Mouse (Mus musculus): ENCODE measurements at regions not wholly inside any gene's neighbourhood (a gene's known extent, or its start where the extent isn't known, plus 50 kb on each side); places are given as distances from the start of the nearest gene placed in this dataset.

- no peak overlapping the region for H3K4me3 ChIP-seq (replicated peaks)
- WGBS, result 5% methylated on average over 13 of the region's 13 CpGs
- peak; percentile 52; the same call in 1 of the 2 replicates for ATAC-seq (replicated peaks; ENCODE audit: low FRiP score)
- H3K9me3 ChIP-seq (replicated peaks), result no peaks in the 10 kb centered on the region
- 0 out of 2 replicates have a peak overlapping the region, but pooled peaks have one; percentile 9 for H3K4me2 ChIP-seq
- no peak overlapping the region for H3K27ac ChIP-seq
- H3K36me3 ChIP-seq, result no peaks in the 10 kb centered on the region
- H3K27me3 ChIP-seq, result no peaks in the 10 kb centered on the region
- H3K4me1 ChIP-seq, result peaks cover 5% of the 10 kb centered on the region; the same call in 1 of the 2 replicates
- no peak overlapping the region for H3K9ac ChIP-seq
Measured at GRCm38 (mm10) chr16:95647854-95648253, 54.0 kb upstream of the Ets2 start.

- Histone ChIP-seq H3K36me3 (no peaks in the 10 kb centered on the region), H3K4me3 (replicated peaks) (no peak overlapping the region), H3K9me3 (replicated peaks) (no peaks in the 10 kb centered on the region), H3K9ac (no peak overlapping the region), H3K4me1 (peaks cover 6% of the 10 kb centered on the region; the same call in 1 of the 2 replicates), H3K4me2 (no peak overlapping the region), H3K27me3 (no peaks in the 10 kb centered on the region), H3K27ac (no peak overlapping the region)
- ATAC-seq (replicated peaks; ENCODE audit: low FRiP score), result no peak
- 70% methylated on average over 15 of the region's 15 CpGs for WGBS
Measured at GRCm38 (mm10) chr16:95642784-95643590, 56.6 kb upstream of the Erg start.

DNA sequence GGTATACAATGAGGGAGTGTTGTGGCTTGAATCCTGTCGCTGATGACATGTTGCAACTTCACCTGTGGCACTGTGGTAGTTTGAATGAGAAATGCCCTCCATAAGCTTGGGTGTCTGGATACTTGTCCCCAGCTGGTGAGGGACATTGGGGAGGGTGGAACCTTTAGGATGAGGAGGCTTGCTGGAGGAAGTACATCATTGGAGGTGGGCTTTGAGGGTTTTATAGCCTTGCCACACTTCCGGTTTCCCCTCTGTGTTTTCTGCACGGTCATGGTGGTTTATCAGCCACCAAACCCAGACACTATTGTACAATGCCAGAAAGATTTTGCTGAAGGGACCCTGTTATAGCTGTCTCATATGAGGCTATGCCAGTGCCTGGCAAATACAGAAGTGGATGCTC is 54.3 kb upstream of the Erg start:
- no peaks in the 10 kb centered on the region for H3K36me3 ChIP-seq
- no peaks in the 10 kb centered on the region for H3K27me3 ChIP-seq
- no peak overlapping the region for H3K4me2 ChIP-seq
- 77% methylated on average over 3 of the region's 3 CpGs for WGBS
- no peak overlapping the region for H3K4me3 ChIP-seq (replicated peaks)
- H3K4me1 ChIP-seq, result 0 out of 2 replicates have a peak, but pooled peaks cover 9% of the 10 kb centered on the region
- ATAC-seq (replicated peaks; ENCODE audit: low FRiP score), result no peak
- no peaks in the 10 kb centered on the region for H3K9me3 ChIP-seq (replicated peaks)
- no peak overlapping the region for H3K27ac ChIP-seq
- H3K9ac ChIP-seq, result no peak overlapping the region

GRCm38 (mm10) chr16:95639677-95640076 is 53.3 kb upstream of the Erg start:
- no peak overlapping the region for H3K4me2 ChIP-seq
- no peak for ATAC-seq (replicated peaks; ENCODE audit: low FRiP score)
- H3K4me3 ChIP-seq (replicated peaks), result no peak overlapping the region
- H3K9me3 ChIP-seq (replicated peaks), result no peaks in the 10 kb centered on the region
- H3K27ac ChIP-seq, result no peak overlapping the region
- H3K9ac ChIP-seq, result no peak overlapping the region
- no peaks in the 10 kb centered on the region for H3K27me3 ChIP-seq
- WGBS, result 90% methylated on average over 3 of the region's 3 CpGs
- 0 out of 2 replicates have a peak, but pooled peaks cover 9% of the 10 kb centered on the region for H3K4me1 ChIP-seq
- no peaks in the 10 kb centered on the region for H3K36me3 ChIP-seq

GRCm38 (mm10) chr16:95637850-95638249 is 51.5 kb upstream of the Erg start:
- Histone ChIP-seq H3K4me1 (0 out of 2 replicates have a peak, but pooled peaks cover 9% of the 10 kb centered on the region), H3K9me3 (replicated peaks) (no peaks in the 10 kb centered on the region), H3K36me3 (no peaks in the 10 kb centered on the region), H3K9ac (no peak overlapping the region), H3K27ac (no peak overlapping the region), H3K4me3 (replicated peaks) (no peak overlapping the region), H3K27me3 (no peaks in the 10 kb centered on the region), H3K4me2 (no peak overlapping the region)
- WGBS, result 36% methylated on average over 7 of the region's 7 CpGs
- no peak for ATAC-seq (replicated peaks; ENCODE audit: low FRiP score)

- no peaks in the 10 kb centered on the region for H3K9me3 ChIP-seq (replicated peaks)
- no peaks in the 10 kb centered on the region for H3K27me3 ChIP-seq
- H3K4me1 ChIP-seq, result 0 out of 2 replicates have a peak, but pooled peaks cover 9% of the 10 kb centered on the region
- no peak overlapping the region for H3K4me3 ChIP-seq (replicated peaks)
- no peak overlapping the region for H3K4me2 ChIP-seq
- ATAC-seq (replicated peaks; ENCODE audit: low FRiP score), result no peak
- WGBS, result 68% methylated on average over 7 of the region's 7 CpGs
- H3K36me3 ChIP-seq, result no peaks in the 10 kb centered on the region
- no peak overlapping the region for H3K9ac ChIP-seq
- H3K27ac ChIP-seq, result no peak overlapping the region
Measured at GRCm38 (mm10) chr16:95636615-95637014, 50.2 kb upstream of the Erg start.
